Mouse (Mus musculus): ENCODE results near the gene Efcab1.

- TF ChIP-seq CTCF (IDR thresholded peaks at IDR 0.05; ENCODE audit: low read depth, low read length) (no peak), GATA1 (IDR thresholded peaks at IDR 0.05; ENCODE audit: borderline replicate concordance, low read length) (no peak)
Measured at GRCm38 (mm10) chr16:14943530-14943929, 37.1 kb downstream of the Efcab1 start.

Measured in G1E (cell line).